Mouse (Mus musculus) heart, postnatal 4 days (tissue): ENCODE results near the gene Bcl6. TPM values are rescaled to one million over a fixed set of nuclear protein-coding genes. Genes with fewer than 3 reads are reported as not detected.

Experiments used
- DNase-seq: peaks from one replicate; pipeline ENCODE4 v3.0.0; 2021
- total RNA-seq, 2 experiments: library from RNA; stranded (reverse); gene quantifications; 2 replicates each; pipeline ENCODE4 v1.2.3; 2021

The Bcl6 gene
- total RNA-seq, 2 experiments from 2014 or later, result 1.5 TPM

DNA sequence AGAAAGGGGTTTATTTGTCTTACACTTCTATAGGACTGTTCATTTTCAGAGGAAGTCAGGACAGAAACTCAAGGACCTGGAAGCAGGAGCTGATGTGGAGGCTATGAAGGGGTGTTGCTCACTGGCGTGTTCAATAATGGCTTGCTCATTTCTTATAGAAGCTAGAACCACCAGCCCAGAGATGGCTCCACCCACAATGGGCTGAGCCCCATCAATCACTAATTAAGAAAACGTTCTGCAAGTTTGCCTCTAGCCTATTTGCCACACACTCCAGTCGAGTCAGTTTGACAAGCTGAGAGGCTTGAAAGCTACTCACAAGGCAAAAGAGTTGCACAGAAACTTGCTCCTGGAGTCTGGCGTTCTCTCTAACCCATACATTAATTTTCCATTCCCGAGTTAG is 67.0 kb downstream of the Bcl6 start:
- DNase-seq, result no peak

DNA sequence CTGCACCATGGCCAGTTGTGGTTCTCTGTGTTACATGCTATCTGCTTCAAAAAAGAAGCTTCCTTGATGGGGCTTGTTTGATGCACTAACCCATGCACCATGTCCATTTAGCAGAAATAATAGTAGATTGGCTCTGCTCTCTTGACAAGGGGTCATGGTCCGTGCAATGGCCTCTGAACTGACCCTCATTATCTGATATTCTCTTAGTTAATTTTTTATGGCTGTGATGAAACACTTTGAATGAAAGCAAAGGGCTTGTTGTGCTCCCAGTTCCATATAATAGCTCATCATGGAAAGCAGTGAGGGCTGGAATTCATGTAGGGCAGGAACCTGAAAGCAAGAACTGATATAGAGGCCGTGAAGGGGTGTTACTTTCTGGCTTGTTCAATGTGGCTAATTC is 69.2 kb downstream of the Bcl6 start:
- DNase-seq, result no peak

Other genes with a start within 250 kb of the Bcl6 start
- gene Sst, start 97.9 kb downstream of the Bcl6 start, total RNA-seq, result not detected
- not detected for gene Rtp2, start 56.5 kb downstream of the Bcl6 start, total RNA-seq
- not detected for gene Gm37419, start 370 bp downstream of the Bcl6 start, total RNA-seq